Mouse (Mus musculus) hindbrain, embryonic 12.5 days (tissue): Measurements from ENCODE around the gene Gm42674. TPM values are rescaled to one million over a fixed set of nuclear protein-coding genes. Genes with fewer than 3 reads are reported as not detected.

Source experiments
- ATAC-seq: fragments of 200-750 bp; cut with Nextera tagmentation; 2 replicates; pipeline ENCODE4 v1.8.0; 2017; ENCODE audit warnings: moderate TSS enrichment; ENCODE audit not compliant: low FRiP score
- H3K27ac ChIP-seq: fragments of 300-500 bp; sonication (generic); 2 replicates; pipeline ENCODE4 v1.5.1; 2016; ENCODE audit warnings: mild to moderate bottlenecking
- H3K27me3 ChIP-seq: fragments of 300-500 bp; sonication (generic); 2 replicates; pipeline ENCODE4 v1.6.1; 2016; ENCODE audit warnings: mild to moderate bottlenecking
- H3K36me3 ChIP-seq: fragments of 300-500 bp; sonication (generic); 2 replicates; pipeline ENCODE4 v1.6.1; 2016; ENCODE audit warnings: mild to moderate bottlenecking
- H3K4me1 ChIP-seq: fragments of 300-500 bp; sonication (generic); 2 replicates; pipeline ENCODE4 v1.6.1; 2016
- H3K4me2 ChIP-seq: fragments of 300-500 bp; sonication (generic); replicated peaks from 2 replicates; pipeline ENCODE4 v1.6.1; 2016; ENCODE audit warnings: mild to moderate bottlenecking
- H3K4me3 ChIP-seq: fragments of 300-500 bp; sonication (generic); 2 replicates; pipeline ENCODE4 v1.5.1; 2016; ENCODE audit warnings: mild to moderate bottlenecking
- H3K9ac ChIP-seq: fragments of 300-500 bp; sonication (generic); 2 replicates; pipeline ENCODE4 v1.6.1; 2016; ENCODE audit warnings: mild to moderate bottlenecking, moderate library complexity
- H3K9me3 ChIP-seq: fragments of 300-500 bp; sonication (generic); replicated peaks from 2 replicates; pipeline ENCODE4 v1.6.1; 2016; ENCODE audit warnings: mild to moderate bottlenecking
- WGBS: fragments of 180-500 bp; shearing (Covaris S2); methylation state at CpG from one replicate; pipeline ENCODE4 v1.1.7; 2016; 5-methylcytosine and 5-hydroxymethylcytosine counted together
- polyA plus RNA-seq: library from polyadenylated mRNA; unstranded; fragments of >200 nt; fragmentation: Nextera tagmentation; extraction: Ambion mirVana; gene quantifications from 2 replicates; pipeline ENCODE4 v1.2.1, GENCODE M21; 2016

The Gm42674 gene
- not detected in 2 replicates for polyA plus RNA-seq

- WGBS: 83% methylated on average over 11 of the region's 11 CpGs
- Histone ChIP-seq H3K27me3 (no peaks in the 10 kb centered on the region), H3K4me2 (no peak within 1 kb of the TSS), H3K4me3 (no peak within 1 kb of the TSS), H3K9me3 (no peaks in the 10 kb centered on the region), H3K27ac (no peak within 1 kb of the TSS), H3K9ac (no peak within 1 kb of the TSS), H3K36me3 (no peaks in the 10 kb centered on the region), H3K4me1 (peaks cover 4% of the 10 kb centered on the region; the same call in 1 of the 2 replicates)
- ATAC-seq: no peak
These were observed at the start of gene Gm42674 for GRCm38 (mm10) chr3:90601486-90602110. Gene Gm42674, plus strand, starts transcription at chr3:90601904.

- no peak overlapping the region for H3K27ac ChIP-seq
- WGBS: 95% methylated on average over 2 of the region's 2 CpGs
- no peak for ATAC-seq
These were observed 49.5 kb upstream of the Gm42674 start for GRCm38 (mm10) chr3:90552231-90552630.

DNA sequence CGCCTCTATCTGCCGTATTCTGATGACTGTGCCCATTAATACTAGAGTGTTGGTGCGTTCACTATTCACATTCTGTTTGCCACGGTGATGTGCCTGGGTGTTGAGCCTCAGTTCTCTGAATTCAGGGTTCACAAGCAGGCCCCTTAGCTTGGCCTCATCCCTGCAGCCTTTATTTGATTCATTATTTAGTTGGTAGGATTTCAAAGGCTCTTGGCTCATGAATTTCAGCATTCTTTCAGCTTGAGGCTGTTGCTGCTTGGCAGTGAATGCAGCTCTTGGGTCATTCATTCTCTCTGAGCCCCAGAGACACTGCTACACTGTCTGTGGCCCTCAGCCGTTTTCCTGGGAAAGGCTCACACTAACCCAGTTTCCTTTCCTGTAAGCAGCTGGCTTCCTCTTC is 45.8 kb upstream of the Gm42674 start:
- WGBS: 50% methylated on average over 5 of the region's 5 CpGs
- Histone ChIP-seq H3K36me3 (no peaks in the 10 kb centered on the region), H3K9me3 (no peaks in the 10 kb centered on the region), H3K9ac (no peak overlapping the region), H3K27me3 (no peaks in the 10 kb centered on the region), H3K27ac (no peak overlapping the region), H3K4me2 (no peak overlapping the region), H3K4me3 (no peak overlapping the region), H3K4me1 (no peaks in the 10 kb centered on the region)
- peak; percentile 73; the same call in 1 of the 2 replicates for ATAC-seq

More at GRCm38 (mm10) chr3:90552231-90552630, 49.5 kb upstream of the Gm42674 start:
- H3K36me3 ChIP-seq: no peaks in the 10 kb centered on the region
- no peak overlapping the region for H3K4me2 ChIP-seq
- no peak overlapping the region for H3K9ac ChIP-seq
- no peaks in the 10 kb centered on the region for H3K4me1 ChIP-seq
- H3K27me3 ChIP-seq: no peaks in the 10 kb centered on the region
- no peak overlapping the region for H3K4me3 ChIP-seq
- H3K9me3 ChIP-seq: no peaks in the 10 kb centered on the region

DNA sequence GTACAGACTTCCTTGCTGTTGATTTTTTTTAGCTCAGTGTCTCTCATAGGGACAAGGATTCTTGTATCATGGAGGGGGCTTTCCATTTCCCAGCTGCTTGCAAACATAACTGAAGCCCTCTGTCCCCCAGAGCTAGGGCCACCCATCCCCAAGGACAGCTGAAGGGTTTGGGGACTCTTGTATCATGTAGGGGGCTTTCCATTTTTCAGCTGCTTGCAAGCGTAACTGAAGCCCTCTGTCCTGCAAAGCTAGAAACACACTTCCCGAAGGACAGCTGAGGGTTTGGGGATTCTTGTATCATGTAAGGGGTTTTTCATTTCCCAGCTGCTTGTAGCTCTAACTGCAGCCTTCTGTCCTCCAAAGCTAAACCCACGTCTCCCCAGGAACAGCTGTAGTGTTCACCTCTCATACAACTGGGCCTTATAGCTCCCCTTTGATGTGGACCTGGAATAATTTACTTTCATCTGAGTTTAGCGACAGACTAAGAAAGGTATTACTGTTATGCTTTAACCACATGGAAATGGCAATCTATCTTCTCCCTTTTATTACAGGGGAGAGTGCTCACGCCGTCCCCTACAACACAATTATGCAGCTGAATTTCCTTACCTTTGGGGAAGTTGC is 41.6 kb upstream of the Gm42674 start, which contains the start of gene S100a3:
TSS of gene S100a3 (plus strand) at position 571 of the 621 bp plus-strand sequence.
- no peaks in the 10 kb centered on the region for H3K36me3 ChIP-seq
- no peaks in the 10 kb centered on the region for H3K9me3 ChIP-seq
- H3K4me3 ChIP-seq: no peak within 1 kb of the TSS
- WGBS: 78% methylated on average over 6 of the region's 6 CpGs
- ATAC-seq: no peak
- H3K9ac ChIP-seq: no peak within 1 kb of the TSS
- H3K4me1 ChIP-seq: no peaks in the 10 kb centered on the region
- no peaks in the 10 kb centered on the region for H3K27me3 ChIP-seq
- H3K4me2 ChIP-seq: no peak within 1 kb of the TSS
- H3K27ac ChIP-seq: no peak within 1 kb of the TSS

DNA sequence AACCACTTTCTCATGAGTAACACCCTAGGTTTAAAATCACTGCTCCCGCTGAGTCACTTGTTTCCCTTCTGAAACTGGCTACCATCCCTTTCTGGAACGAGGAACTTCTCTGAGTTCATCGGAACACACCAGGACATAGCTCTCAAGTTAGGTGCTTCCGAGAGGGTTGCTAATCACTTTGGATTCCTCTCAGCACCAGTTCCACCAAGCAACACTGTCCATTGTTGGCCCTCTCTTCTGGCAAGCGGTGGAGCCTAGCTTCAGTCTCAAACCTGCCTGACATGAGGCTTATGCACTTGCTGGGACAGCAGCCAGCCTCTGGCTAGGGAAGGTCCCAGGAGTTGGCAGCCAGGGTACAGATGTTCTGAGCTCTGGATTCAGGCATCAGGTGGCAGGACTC is 27.0 kb upstream of the Gm42674 start:
- no peak for ATAC-seq
- H3K9me3 ChIP-seq: no peaks in the 10 kb centered on the region
- H3K27me3 ChIP-seq: no peaks in the 10 kb centered on the region
- no peak overlapping the region for H3K4me3 ChIP-seq
- H3K27ac ChIP-seq: no peak overlapping the region
- H3K36me3 ChIP-seq: no peaks in the 10 kb centered on the region
- H3K4me2 ChIP-seq: no peak overlapping the region
- no peaks in the 10 kb centered on the region for H3K4me1 ChIP-seq
- H3K9ac ChIP-seq: no peak overlapping the region
- WGBS: 85% methylated on average over 5 of the region's 5 CpGs

DNA sequence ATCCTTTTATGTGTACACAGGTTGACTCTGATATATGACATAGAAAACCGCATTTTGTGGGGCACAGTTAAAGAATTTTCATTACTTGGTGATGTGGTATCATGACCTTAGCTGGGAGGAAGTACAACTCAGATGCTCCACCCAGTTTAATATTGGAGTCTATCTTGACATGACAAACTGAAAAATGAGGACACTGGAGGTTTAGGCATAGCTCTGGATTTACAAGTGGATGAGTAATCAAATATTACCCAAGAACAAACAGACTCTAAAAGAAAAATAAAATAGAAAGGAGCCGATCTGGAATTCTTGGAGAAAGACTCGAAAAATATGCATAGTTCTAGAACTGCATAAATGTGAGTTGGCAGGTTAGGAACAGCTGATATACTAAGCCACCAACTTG is 26.4 kb upstream of the Gm42674 start:
- H3K9me3 ChIP-seq: no peaks in the 10 kb centered on the region
- H3K27me3 ChIP-seq: no peaks in the 10 kb centered on the region
- no peak overlapping the region for H3K4me2 ChIP-seq
- no peak overlapping the region for H3K27ac ChIP-seq
- WGBS: 83% methylated on average over 3 of the region's 3 CpGs
- H3K36me3 ChIP-seq: no peaks in the 10 kb centered on the region
- ATAC-seq: no peak
- no peak overlapping the region for H3K9ac ChIP-seq
- H3K4me3 ChIP-seq: no peak overlapping the region
- no peaks in the 10 kb centered on the region for H3K4me1 ChIP-seq

DNA sequence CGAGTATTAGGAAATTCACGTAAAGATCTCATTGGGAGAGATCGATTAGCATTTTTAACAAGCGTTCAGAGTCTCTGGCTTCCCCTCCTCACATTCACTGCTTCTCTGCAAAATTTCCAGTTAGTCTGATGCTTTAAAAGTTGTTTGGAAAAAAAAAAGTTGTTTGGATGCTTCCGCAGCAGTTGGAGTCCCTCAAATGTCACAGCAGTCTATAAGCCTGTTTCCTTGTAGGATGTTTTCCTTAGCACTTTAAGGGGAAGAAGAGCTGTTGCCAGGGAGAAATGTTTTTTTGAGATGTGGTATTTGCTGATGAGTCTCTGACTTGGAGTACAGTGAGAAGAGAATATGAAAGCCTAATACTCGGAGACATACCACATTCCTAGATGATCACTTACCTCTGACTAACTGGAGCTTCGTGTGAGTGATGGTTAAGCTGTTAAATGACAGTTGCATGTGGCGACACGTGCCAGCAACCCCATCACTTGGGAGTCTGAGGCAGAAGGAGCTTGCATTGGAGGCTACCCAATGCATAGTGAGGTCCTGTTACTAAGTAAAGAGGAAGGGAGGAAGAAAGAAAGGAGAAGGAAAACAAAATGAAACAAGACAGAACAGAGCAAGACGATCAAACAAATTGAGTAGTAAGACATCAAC is 25.2 kb upstream of the Gm42674 start:
- Histone ChIP-seq H3K27ac (no peak overlapping the region), H3K4me1 (no peaks in the 10 kb centered on the region), H3K36me3 (no peaks in the 10 kb centered on the region), H3K4me3 (no peak overlapping the region), H3K9ac (no peak overlapping the region), H3K9me3 (no peaks in the 10 kb centered on the region), H3K4me2 (no peak overlapping the region), H3K27me3 (no peaks in the 10 kb centered on the region)
- no peak for ATAC-seq
- 74% methylated on average over 10 of the region's 10 CpGs for WGBS

GRCm38 (mm10) chr3:90579433-90579832 is 22.3 kb upstream of the Gm42674 start:
- no peaks in the 10 kb centered on the region for H3K27me3 ChIP-seq
- H3K36me3 ChIP-seq: no peaks in the 10 kb centered on the region
- no peaks in the 10 kb centered on the region for H3K9me3 ChIP-seq
- WGBS: 82% methylated on average over 7 of the region's 7 CpGs
- no peak overlapping the region for H3K4me3 ChIP-seq
- no peak for ATAC-seq
- H3K4me2 ChIP-seq: no peak overlapping the region
- H3K27ac ChIP-seq: no peak overlapping the region
- no peaks in the 10 kb centered on the region for H3K4me1 ChIP-seq
- no peak overlapping the region for H3K9ac ChIP-seq

GRCm38 (mm10) chr3:90581141-90581540 is 20.6 kb upstream of the Gm42674 start:
- no peak for ATAC-seq
- H3K4me3 ChIP-seq: no peak overlapping the region
- H3K36me3 ChIP-seq: no peaks in the 10 kb centered on the region
- no peaks in the 10 kb centered on the region for H3K27me3 ChIP-seq
- H3K4me1 ChIP-seq: no peaks in the 10 kb centered on the region
- H3K9ac ChIP-seq: no peak overlapping the region
- H3K9me3 ChIP-seq: no peaks in the 10 kb centered on the region
- no peak overlapping the region for H3K4me2 ChIP-seq
- WGBS: over 99% methylated on average over 5 of the region's 5 CpGs
- H3K27ac ChIP-seq: no peak overlapping the region

GRCm38 (mm10) chr3:90582156-90582555 is 19.5 kb upstream of the Gm42674 start:
- H3K4me2 ChIP-seq: no peak overlapping the region
- no peak for ATAC-seq
- no peak overlapping the region for H3K9ac ChIP-seq
- H3K27me3 ChIP-seq: no peaks in the 10 kb centered on the region
- 92% methylated on average over 1 of the region's 1 CpGs for WGBS
- no peaks in the 10 kb centered on the region for H3K9me3 ChIP-seq
- no peak overlapping the region for H3K4me3 ChIP-seq
- H3K4me1 ChIP-seq: no peaks in the 10 kb centered on the region
- no peak overlapping the region for H3K27ac ChIP-seq
- H3K36me3 ChIP-seq: no peaks in the 10 kb centered on the region

GRCm38 (mm10) chr3:90582556-90582955 is 19.1 kb upstream of the Gm42674 start:
- no peak for ATAC-seq
- H3K4me1 ChIP-seq: no peaks in the 10 kb centered on the region
- no peaks in the 10 kb centered on the region for H3K36me3 ChIP-seq
- H3K9me3 ChIP-seq: no peaks in the 10 kb centered on the region
- H3K4me2 ChIP-seq: no peak overlapping the region
- WGBS: 90% methylated on average over 4 of the region's 4 CpGs
- H3K4me3 ChIP-seq: no peak overlapping the region
- H3K27ac ChIP-seq: no peak overlapping the region
- H3K27me3 ChIP-seq: no peaks in the 10 kb centered on the region
- H3K9ac ChIP-seq: no peak overlapping the region

DNA sequence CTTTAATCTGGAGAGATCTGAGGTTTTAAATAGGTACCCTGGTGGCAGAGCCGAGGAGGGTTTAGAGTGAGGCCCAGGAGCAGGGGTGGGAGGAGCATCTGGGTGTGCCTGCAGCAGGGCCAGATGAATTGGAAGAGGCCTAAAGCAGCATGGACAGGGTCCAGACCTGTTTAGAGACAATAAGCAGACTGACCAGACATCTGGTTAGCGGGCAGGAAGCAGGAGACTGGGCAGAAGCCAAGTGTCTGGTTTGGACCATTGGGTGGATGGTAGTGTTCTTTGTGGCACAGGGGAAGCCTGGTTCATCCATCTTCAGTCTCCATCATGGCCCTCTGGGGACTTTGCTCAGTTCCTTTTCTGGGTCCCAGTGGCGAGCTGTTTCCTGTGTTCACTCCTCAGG is 17.8 kb upstream of the Gm42674 start:
- WGBS: 52% methylated on average over 3 of the region's 3 CpGs
- no peak for ATAC-seq
- no peaks in the 10 kb centered on the region for H3K9me3 ChIP-seq

More for the DNA sequence above, 17.8 kb upstream of the Gm42674 start:
- H3K27ac ChIP-seq: no peak overlapping the region
- H3K4me3 ChIP-seq: no peak overlapping the region
- no peak overlapping the region for H3K4me2 ChIP-seq
- H3K9ac ChIP-seq: no peak overlapping the region
- H3K36me3 ChIP-seq: no peaks in the 10 kb centered on the region
- H3K4me1 ChIP-seq: no peaks in the 10 kb centered on the region
- no peaks in the 10 kb centered on the region for H3K27me3 ChIP-seq
